Mouse (Mus musculus): ENCODE measurements around the gene Gm12185.
"Not testable (repeated sequence)": the region's sequence is repeated elsewhere in the genome, so short reads cannot be mapped to it uniquely, and the experiment has no call there.

- TF ChIP-seq CTCF, EP300 (IDR thresholded peaks at IDR 0.05; ENCODE audit: low read depth): not testable (repeated sequence)
These were observed 91.1 kb downstream of the Gm12185 start for GRCm38 (mm10) chr11:48900654-48901566.
